Mouse (Mus musculus) A20 (cell line): Measurements from ENCODE around the gene Zfp882.
"Not testable (repeated sequence)": the region's sequence is repeated elsewhere in the genome, so short reads cannot be mapped to it uniquely, and the experiment has no call there.

Experiments
- DNase-seq: peaks from one replicate; pipeline ENCODE4 v3.0.0-alpha.2; 2011; ENCODE audit warnings: low read depth, low spot score

Zfp882 gene

GRCm38 (mm10) chr8:71952489-71952888 lies 44.1 kb downstream of the Zfp882 start:
- DNase-seq = no peak

- DNase-seq = not testable (repeated sequence)
These were observed 44.7 kb downstream of the Zfp882 start for GRCm38 (mm10) chr8:71952961-71953700.

GRCm38 (mm10) chr8:71954666-71955065 lies 46.3 kb downstream of the Zfp882 start:
- no peak for DNase-seq

- DNase-seq = no peak
These were observed 52.1 kb downstream of the Zfp882 start for GRCm38 (mm10) chr8:71960483-71960882.

GRCm38 (mm10) chr8:71961796-71962195 lies 53.4 kb downstream of the Zfp882 start:
- no peak for DNase-seq

GRCm38 (mm10) chr8:71964051-71964450 lies 55.6 kb downstream of the Zfp882 start:
- DNase-seq = no peak

GRCm38 (mm10) chr8:71965166-71965565 lies 56.8 kb downstream of the Zfp882 start:
- no peak for DNase-seq
